Mouse (Mus musculus): ENCODE data around the gene Ttc21a.

Gene Ttc21a

GRCm38 (mm10) chr9:119975286-119975685 is 37.9 kb downstream of the Ttc21a start:
- no peak for DNase-seq (ENCODE audit: low spot score)

GRCm38 (mm10) chr9:119976704-119977556 is 39.5 kb downstream of the Ttc21a start:
- DNase-seq (ENCODE audit: low spot score) = no peak

- DNase-seq (ENCODE audit: low spot score) = no peak
Observed at GRCm38 (mm10) chr9:119977557-119978060, 40.2 kb downstream of the Ttc21a start.

GRCm38 (mm10) chr9:119978151-119978810 is 40.9 kb downstream of the Ttc21a start:
- DNase-seq (ENCODE audit: low spot score) = no peak

GRCm38 (mm10) chr9:119978811-119979441 is 41.5 kb downstream of the Ttc21a start:
- DNase-seq (ENCODE audit: low spot score) = no peak

GRCm38 (mm10) chr9:119979749-119980148 is 42.3 kb downstream of the Ttc21a start:
- no peak for DNase-seq (ENCODE audit: low spot score)

- no peak for DNase-seq (ENCODE audit: low spot score)
Observed at GRCm38 (mm10) chr9:119980770-119981182, 43.4 kb downstream of the Ttc21a start.

- DNase-seq (ENCODE audit: low spot score) = no peak
Observed at GRCm38 (mm10) chr9:119981183-119982179, 44.1 kb downstream of the Ttc21a start.

GRCm38 (mm10) chr9:119982241-119982811 is 44.9 kb downstream of the Ttc21a start:
- DNase-seq (ENCODE audit: low spot score) = no peak

GRCm38 (mm10) chr9:119982956-119983551 is 45.6 kb downstream of the Ttc21a start:
- DNase-seq (ENCODE audit: low spot score) = no peak

- DNase-seq (ENCODE audit: low spot score) = peak; percentile 85
Observed at GRCm38 (mm10) chr9:119983585-119984535, 46.5 kb downstream of the Ttc21a start.

GRCm38 (mm10) chr9:119984536-119985011 is 47.2 kb downstream of the Ttc21a start, which contains the start of gene Csrnp1:
TSS of gene Csrnp1 (minus strand) at chr9:119984658.
- no peak for DNase-seq (ENCODE audit: low spot score)

GRCm38 (mm10) chr9:119985881-119986574 is 48.6 kb downstream of the Ttc21a start:
- no peak for DNase-seq (ENCODE audit: low spot score)

- no peak for DNase-seq (ENCODE audit: low spot score)
Observed at GRCm38 (mm10) chr9:119988304-119988703, 50.9 kb downstream of the Ttc21a start.

GRCm38 (mm10) chr9:119991310-119991709 is 53.9 kb downstream of the Ttc21a start:
- no peak for DNase-seq (ENCODE audit: low spot score)

- no peak for DNase-seq (ENCODE audit: low spot score)
Observed at GRCm38 (mm10) chr9:119993092-119993844, 55.9 kb downstream of the Ttc21a start.

- no peak for DNase-seq (ENCODE audit: low spot score)
Observed at GRCm38 (mm10) chr9:119994207-119994606, 56.8 kb downstream of the Ttc21a start.

GRCm38 (mm10) chr9:119996080-119996479 is 58.7 kb downstream of the Ttc21a start:
- no peak for DNase-seq (ENCODE audit: low spot score)

Measured in testis, postnatal 14 days (tissue).